Mouse (Mus musculus) forebrain, embryonic 11.5 days (tissue): ENCODE measurements around the gene Dus3l. TPM values are rescaled to one million over a fixed set of nuclear protein-coding genes. Genes with fewer than 3 reads are reported as not detected.

Experiments used
- ATAC-seq: fragments of 200-750 bp; cut with Nextera tagmentation; replicated peaks from 2 replicates; pipeline ENCODE4 v1.8.0; 2017; ENCODE audit warnings: moderate TSS enrichment; ENCODE audit not compliant: low FRiP score
- DNase-seq: peaks from one replicate; pipeline ENCODE4 v3.0.0-alpha.2; 2017; ENCODE audit warnings: low spot score
- H3K27ac ChIP-seq: fragments of 300-500 bp; sonication (generic); 2 replicates; pipeline ENCODE4 v1.5.1; 2014; ENCODE audit warnings: low read depth, low read length
- H3K27me3 ChIP-seq: fragments of 300-500 bp; sonication (generic); 2 replicates; pipeline ENCODE4 v1.6.1; 2014; ENCODE audit warnings: mild to moderate bottlenecking, low read length, mixed read lengths; ENCODE audit not compliant: control insufficient read depth, insufficient read depth
- H3K36me3 ChIP-seq: fragments of 300-500 bp; sonication (generic); 2 replicates; pipeline ENCODE4 v1.6.1; 2014; ENCODE audit warnings: mild to moderate bottlenecking, low read length, moderate library complexity, mixed read lengths; ENCODE audit not compliant: control insufficient read depth, insufficient read depth
- H3K4me1 ChIP-seq: fragments of 300-500 bp; sonication (generic); replicated peaks from 2 replicates; pipeline ENCODE4 v1.6.1; 2014; ENCODE audit warnings: low read length, mixed read lengths; ENCODE audit not compliant: control insufficient read depth, insufficient read depth
- H3K4me2 ChIP-seq: fragments of 300-500 bp; sonication (generic); 2 replicates; pipeline ENCODE4 v1.6.1; 2014; ENCODE audit warnings: low read depth, mild to moderate bottlenecking, low read length, moderate library complexity, mixed read lengths; ENCODE audit not compliant: severe bottlenecking
- H3K4me3 ChIP-seq: fragments of 300-500 bp; sonication (generic); 2 replicates; pipeline ENCODE4 v1.5.1; 2014; ENCODE audit warnings: low read depth, low read length
- H3K9ac ChIP-seq: fragments of 300-500 bp; sonication (generic); 2 replicates; pipeline ENCODE4 v1.6.1; 2014; ENCODE audit warnings: low read length
- H3K9me3 ChIP-seq: fragments of 300-500 bp; sonication (generic); 2 replicates; pipeline ENCODE4 v1.6.1; 2016; ENCODE audit warnings: low read length, mixed read lengths; ENCODE audit not compliant: control insufficient read depth
- WGBS: fragments of 180-500 bp; shearing (Covaris S2); extraction: QIAGEN DNeasy Blood & Tissue Kit; methylation state at CpG from one replicate; pipeline ENCODE4 v1.1.7; 2014; 5-methylcytosine and 5-hydroxymethylcytosine counted together
- polyA plus RNA-seq: library from polyadenylated mRNA; unstranded; fragments of >200 nt; fragmentation: Nextera tagmentation; extraction: Ambion mirVana; gene quantifications from 2 replicates; pipeline ENCODE4 v1.2.1, GENCODE M21; 2014

Gene Dus3l
- polyA plus RNA-seq, 1 experiment from 2014 or later: 40.4 TPM

- Histone ChIP-seq H3K36me3 (no peaks in the 10 kb centered on the region), H3K27me3 (no peaks in the 10 kb centered on the region), H3K4me3 (no peak overlapping the region), H3K9me3 (no peaks in the 10 kb centered on the region), H3K4me1 (no peaks in the 10 kb centered on the region), H3K4me2 (no peak overlapping the region), H3K27ac (no peak overlapping the region), H3K9ac (no peak overlapping the region)
- WGBS: 70% methylated on average over 5 of the region's 5 CpGs
- DNase-seq: no peak
- no peak for ATAC-seq
These were observed 20.4 kb upstream of the Dus3l start for GRCm38 (mm10) chr17:56744173-56744572.

GRCm38 (mm10) chr17:56751404-56752072, 13.0 kb upstream of the Dus3l start:
- Histone ChIP-seq H3K27me3 (peaks cover 56% of the 10 kb centered on the region), H3K4me1 (0 out of 2 replicates have a peak, but pooled peaks cover 3% of the 10 kb centered on the region), H3K9me3 (no peaks in the 10 kb centered on the region), H3K9ac (peak overlapping the region; percentile 32), H3K4me2 (peak overlapping the region; percentile 41; the same call in 1 of the 2 replicates), H3K36me3 (no peaks in the 10 kb centered on the region), H3K4me3 (peak overlapping the region; percentile 16; the same call in 1 of the 2 replicates), H3K27ac (no peak overlapping the region)
- peak; percentile 81 for DNase-seq
- peak; percentile 71 for ATAC-seq
- 25% methylated on average over 71 of the region's 71 CpGs for WGBS

- Histone ChIP-seq H3K4me3 (no peak overlapping the region), H3K9ac (no peak overlapping the region), H3K4me1 (peaks cover 7% of the 10 kb centered on the region; the same call in 1 of the 2 replicates), H3K9me3 (no peaks in the 10 kb centered on the region), H3K36me3 (no peaks in the 10 kb centered on the region), H3K27me3 (peaks cover 69% of the 10 kb centered on the region), H3K27ac (no peak overlapping the region), H3K4me2 (no peak overlapping the region)
- no peak for ATAC-seq
- 21% methylated on average over 15 of the region's 15 CpGs for WGBS
- no peak for DNase-seq
These were observed 11.1 kb upstream of the Dus3l start for GRCm38 (mm10) chr17:56753452-56753851.

- H3K27ac ChIP-seq: no peak overlapping the region
- WGBS: 16% methylated on average over 36 of the region's 36 CpGs
- no peak overlapping the region for H3K9ac ChIP-seq
- no peak overlapping the region for H3K4me2 ChIP-seq
- DNase-seq (peak; percentile 62), ATAC-seq (no peak)
- peaks cover 7% of the 10 kb centered on the region; the same call in 1 of the 2 replicates for H3K4me1 ChIP-seq
- no peaks in the 10 kb centered on the region for H3K36me3 ChIP-seq
- peaks cover 69% of the 10 kb centered on the region for H3K27me3 ChIP-seq
- H3K4me3 ChIP-seq: no peak overlapping the region
- H3K9me3 ChIP-seq: no peaks in the 10 kb centered on the region
These were observed 10.0 kb upstream of the Dus3l start for GRCm38 (mm10) chr17:56754271-56755185.

- 1% methylated on average over 44 of the region's 51 CpGs for WGBS
- Histone ChIP-seq H3K4me2 (peak overlapping the region; percentile 95), H3K9me3 (no peaks in the 10 kb centered on the region), H3K27me3 (peaks cover 59% of the 10 kb centered on the region), H3K27ac (no peak overlapping the region), H3K4me3 (peak overlapping the region; percentile 40), H3K9ac (peak overlapping the region; percentile 54), H3K36me3 (no peaks in the 10 kb centered on the region), H3K4me1 (peaks cover 11% of the 10 kb centered on the region; the same call in 1 of the 2 replicates)
- peak; percentile 15 for ATAC-seq
- peak; percentile 66 for DNase-seq
These were observed 7.7 kb upstream of the Dus3l start for GRCm38 (mm10) chr17:56756703-56757399.

DNA sequence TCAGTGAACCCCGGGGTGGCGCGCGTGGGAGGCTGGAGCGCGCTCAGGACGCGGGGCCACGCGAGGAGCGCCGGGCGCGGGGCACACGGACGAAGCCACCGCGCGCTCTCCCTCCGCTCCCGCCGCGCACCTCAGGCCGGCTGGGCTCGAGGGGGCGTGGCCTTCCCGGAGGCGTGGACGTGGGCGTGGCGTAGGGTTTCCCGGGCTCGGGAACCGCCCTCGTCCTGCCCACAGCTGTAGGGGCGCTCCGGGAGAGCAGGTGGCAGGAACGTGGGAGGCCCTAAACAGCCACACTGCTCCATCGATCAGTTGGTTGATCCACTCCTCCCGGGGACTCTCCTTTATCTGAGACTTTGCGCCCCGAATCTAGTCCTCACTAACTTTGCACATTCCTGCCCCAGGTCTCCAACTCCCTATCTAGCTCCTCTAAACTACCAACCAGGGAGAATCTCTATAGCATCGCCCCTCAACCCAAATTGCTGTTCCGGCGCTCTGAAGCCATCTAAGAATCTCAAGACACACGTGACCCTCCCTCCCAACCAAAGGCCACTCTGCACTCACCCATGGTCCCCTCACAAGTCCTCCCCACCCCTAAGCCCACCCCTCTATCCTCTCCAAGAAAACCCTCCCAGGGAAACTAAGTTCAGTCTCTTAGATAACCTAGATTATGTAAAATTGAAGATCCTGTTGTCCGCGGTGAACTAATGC, 7.0 kb upstream of the Dus3l start, which contains the start of gene Nrtn:
Gene Nrtn (minus strand): TSS at position 115 of the 708 bp plus-strand sequence.
- H3K9ac ChIP-seq: peak within 1 kb of the TSS; percentile 54
- DNase-seq (peak; percentile 90), ATAC-seq (peak; percentile 67)
- H3K4me1 ChIP-seq: peaks cover 16% of the 10 kb centered on the region; the same call in 1 of the 2 replicates
- H3K9me3 ChIP-seq: no peaks in the 10 kb centered on the region
- H3K36me3 ChIP-seq: no peaks in the 10 kb centered on the region
- H3K4me3 ChIP-seq: peak within 1 kb of the TSS; percentile 40
- H3K27ac ChIP-seq: no peak within 1 kb of the TSS
- WGBS: under 1% methylated on average over 45 of the region's 48 CpGs
- peaks cover 52% of the 10 kb centered on the region for H3K27me3 ChIP-seq
- peak within 1 kb of the TSS; percentile 95 for H3K4me2 ChIP-seq

GRCm38 (mm10) chr17:56758132-56758531, 6.4 kb upstream of the Dus3l start:
- no peak overlapping the region for H3K27ac ChIP-seq
- no peak overlapping the region for H3K4me2 ChIP-seq
- H3K27me3 ChIP-seq: peaks cover 48% of the 10 kb centered on the region

More at GRCm38 (mm10) chr17:56758132-56758531, 6.4 kb upstream of the Dus3l start:
- Histone ChIP-seq H3K4me3 (no peak overlapping the region), H3K4me1 (peaks cover 18% of the 10 kb centered on the region; the same call in 1 of the 2 replicates), H3K9me3 (no peaks in the 10 kb centered on the region), H3K36me3 (no peaks in the 10 kb centered on the region), H3K9ac (no peak overlapping the region)
- WGBS: 8% methylated on average over 12 of the region's 12 CpGs
- ATAC-seq (no peak), DNase-seq (peak; percentile 79)
